Mouse (Mus musculus) lung, embryonic 15.5 days (tissue): ENCODE data around the gene Kif16b. TPM values are rescaled to one million over a fixed set of nuclear protein-coding genes. Genes with fewer than 3 reads are reported as not detected.

Experiments used
- ATAC-seq: fragments of 200-750 bp; cut with Nextera tagmentation; 2 replicates; pipeline ENCODE4 v1.8.0; 2017; ENCODE audit warnings: moderate number of reproducible peaks, borderline replicate concordance; ENCODE audit not compliant: low FRiP score, low TSS enrichment; ENCODE audit errors: extremely low read depth
- H3K27ac ChIP-seq: fragments of 300-500 bp; sonication (generic); 2 replicates; pipeline ENCODE4 v1.5.1; 2015; ENCODE audit warnings: moderate library complexity, mild to moderate bottlenecking, inconsistent platforms
- H3K27me3 ChIP-seq: fragments of 300-500 bp; sonication (generic); 2 replicates; pipeline ENCODE4 v1.6.1; 2015; ENCODE audit warnings: inconsistent platforms
- H3K36me3 ChIP-seq: fragments of 300-500 bp; sonication (generic); 2 replicates; pipeline ENCODE4 v1.6.1; 2015; ENCODE audit warnings: inconsistent platforms
- H3K4me1 ChIP-seq: fragments of 300-500 bp; sonication (generic); 2 replicates; pipeline ENCODE4 v1.6.1; 2015; ENCODE audit warnings: inconsistent platforms
- H3K4me2 ChIP-seq: fragments of 300-500 bp; sonication (generic); 2 replicates; pipeline ENCODE4 v1.6.1; 2015; ENCODE audit warnings: inconsistent platforms, mild to moderate bottlenecking, moderate library complexity
- H3K4me3 ChIP-seq: fragments of 300-500 bp; sonication (generic); 2 replicates; pipeline ENCODE4 v1.5.1; 2015; ENCODE audit warnings: mild to moderate bottlenecking, inconsistent platforms
- H3K9ac ChIP-seq: fragments of 300-500 bp; sonication (generic); 2 replicates; pipeline ENCODE4 v1.6.1; 2015; ENCODE audit warnings: inconsistent platforms
- H3K9me3 ChIP-seq: fragments of 300-500 bp; sonication (generic); 2 replicates; pipeline ENCODE4 v1.6.1; 2016; ENCODE audit warnings: inconsistent platforms
- WGBS: fragments of 180-500 bp; shearing (Covaris S2); methylation state at CpG from one replicate; pipeline ENCODE4 v1.1.7; 2015; 5-methylcytosine and 5-hydroxymethylcytosine counted together
- polyA plus RNA-seq: library from polyadenylated mRNA; unstranded; fragments of >200 nt; fragmentation: Nextera tagmentation; extraction: Ambion mirVana; gene quantifications from 2 replicates; pipeline ENCODE4 v1.2.1, GENCODE M21; 2015

Kif16b gene
- 9.3 and 10.3 TPM in 2 replicates for polyA plus RNA-seq

DNA sequence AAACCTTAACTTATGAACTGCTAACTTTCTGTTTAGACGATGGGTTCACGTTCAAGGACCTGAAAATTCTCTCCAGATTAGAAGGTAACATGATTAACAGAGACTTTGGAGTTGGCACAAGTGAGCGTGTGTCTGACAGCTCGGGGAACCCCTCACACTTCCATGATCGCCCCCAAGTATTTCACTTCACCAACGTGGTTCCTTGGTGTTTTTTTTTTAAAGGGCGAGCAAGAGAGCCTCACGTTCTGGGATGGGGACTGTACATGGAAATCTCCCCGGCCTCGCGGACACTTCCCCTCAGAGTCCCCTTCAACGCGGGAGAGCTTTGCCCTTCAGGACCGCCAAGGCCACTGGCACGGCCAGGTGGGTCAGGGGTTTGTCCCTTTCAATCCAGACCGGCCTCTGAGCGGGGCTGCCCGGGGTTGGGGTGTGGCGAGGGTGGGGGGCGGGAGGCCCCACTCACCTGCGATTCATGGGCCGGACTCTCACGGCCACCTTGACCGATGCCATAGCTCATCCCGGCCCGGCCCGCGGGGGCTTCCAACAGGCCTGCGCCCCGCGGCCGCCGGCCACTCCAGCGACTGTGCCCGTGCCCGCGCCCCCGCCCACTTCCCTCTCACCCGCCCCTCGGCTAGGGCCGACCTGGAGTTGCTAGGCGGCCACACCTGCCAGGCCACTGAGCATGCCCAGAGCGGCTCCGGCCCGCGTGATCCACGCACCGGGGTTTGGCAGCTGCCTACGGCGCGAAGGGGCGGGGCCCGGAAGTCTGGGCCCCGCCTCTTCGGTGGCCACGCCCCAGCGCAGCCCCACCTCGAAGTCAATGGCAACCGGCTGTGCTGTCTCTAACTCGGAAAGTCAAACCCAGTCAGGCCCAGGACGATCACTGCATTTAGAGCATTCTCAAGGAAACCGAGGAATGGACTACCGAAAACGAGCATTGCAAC, at the start of gene Kif16b:
Kif16b (minus strand) TSS at position 670 of the 944 bp plus-strand sequence.
- Histone ChIP-seq H3K4me1 (0 out of 2 replicates have a peak, but pooled peaks cover 15% of the 10 kb centered on the region), H3K27me3 (no peaks in the 10 kb centered on the region), H3K4me2 (peak within 1 kb of the TSS; percentile 85), H3K9me3 (no peaks in the 10 kb centered on the region), H3K27ac (peak within 1 kb of the TSS; percentile 76), H3K36me3 (no peaks in the 10 kb centered on the region), H3K9ac (peak within 1 kb of the TSS; percentile 77), H3K4me3 (peak within 1 kb of the TSS; percentile 84)
- WGBS, result under 1% methylated on average over 54 of the region's 64 CpGs
- peak; percentile 93 for ATAC-seq

- Histone ChIP-seq H3K27ac (no peak overlapping the region), H3K4me3 (no peak overlapping the region), H3K9me3 (no peaks in the 10 kb centered on the region), H3K36me3 (no peaks in the 10 kb centered on the region), H3K27me3 (no peaks in the 10 kb centered on the region), H3K4me1 (no peaks in the 10 kb centered on the region), H3K9ac (no peak overlapping the region), H3K4me2 (no peak overlapping the region)
- WGBS, result 46% methylated on average over 6 of the region's 6 CpGs
- ATAC-seq, result no peak
These were observed 39.7 kb upstream of the Kif16b start for GRCm38 (mm10) chr2:142940899-142941642.

DNA sequence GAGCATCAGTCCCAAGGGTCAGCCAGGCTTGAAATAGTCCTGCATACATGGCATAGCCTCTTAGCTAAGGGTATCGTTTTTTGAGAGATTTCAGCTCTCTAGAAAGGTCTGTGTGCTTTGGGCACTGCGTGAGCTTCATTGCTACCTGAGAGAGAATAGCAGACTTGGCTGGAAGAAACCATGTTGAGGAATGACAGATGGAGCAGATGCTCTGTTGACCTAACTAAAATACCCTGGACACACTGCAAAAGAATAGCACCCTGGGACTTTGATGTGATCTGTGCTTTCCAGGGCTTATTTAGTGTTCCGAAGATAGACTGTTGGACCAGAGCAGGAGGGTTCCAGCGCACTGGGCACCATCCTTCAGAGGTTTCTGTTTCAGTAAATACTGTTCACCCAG, 29.1 kb upstream of the Kif16b start:
- H3K9ac ChIP-seq, result no peak overlapping the region
- H3K36me3 ChIP-seq, result no peaks in the 10 kb centered on the region
- H3K4me1 ChIP-seq, result no peaks in the 10 kb centered on the region
- WGBS, result 80% methylated on average over 4 of the region's 4 CpGs
- no peak overlapping the region for H3K4me2 ChIP-seq
- no peak overlapping the region for H3K27ac ChIP-seq
- ATAC-seq, result no peak
- no peaks in the 10 kb centered on the region for H3K9me3 ChIP-seq
- H3K27me3 ChIP-seq, result no peaks in the 10 kb centered on the region
- no peak overlapping the region for H3K4me3 ChIP-seq

GRCm38 (mm10) chr2:142929226-142930112, 28.1 kb upstream of the Kif16b start:
- ATAC-seq, result no peak
- Histone ChIP-seq H3K27ac (no peak overlapping the region), H3K9me3 (no peaks in the 10 kb centered on the region), H3K9ac (no peak overlapping the region), H3K36me3 (no peaks in the 10 kb centered on the region), H3K27me3 (no peaks in the 10 kb centered on the region), H3K4me1 (no peaks in the 10 kb centered on the region), H3K4me3 (no peak overlapping the region), H3K4me2 (no peak overlapping the region)
- 70% methylated on average over 10 of the region's 10 CpGs for WGBS

GRCm38 (mm10) chr2:142910808-142911388, 9.6 kb upstream of the Kif16b start:
- H3K36me3 ChIP-seq, result no peaks in the 10 kb centered on the region
- no peaks in the 10 kb centered on the region for H3K9me3 ChIP-seq
- no peak for ATAC-seq
- no peaks in the 10 kb centered on the region for H3K4me1 ChIP-seq
- H3K9ac ChIP-seq, result no peak overlapping the region
- no peak overlapping the region for H3K4me2 ChIP-seq
- WGBS, result 90% methylated on average over 3 of the region's 3 CpGs
- H3K4me3 ChIP-seq, result no peak overlapping the region
- no peaks in the 10 kb centered on the region for H3K27me3 ChIP-seq
- no peak overlapping the region for H3K27ac ChIP-seq

DNA sequence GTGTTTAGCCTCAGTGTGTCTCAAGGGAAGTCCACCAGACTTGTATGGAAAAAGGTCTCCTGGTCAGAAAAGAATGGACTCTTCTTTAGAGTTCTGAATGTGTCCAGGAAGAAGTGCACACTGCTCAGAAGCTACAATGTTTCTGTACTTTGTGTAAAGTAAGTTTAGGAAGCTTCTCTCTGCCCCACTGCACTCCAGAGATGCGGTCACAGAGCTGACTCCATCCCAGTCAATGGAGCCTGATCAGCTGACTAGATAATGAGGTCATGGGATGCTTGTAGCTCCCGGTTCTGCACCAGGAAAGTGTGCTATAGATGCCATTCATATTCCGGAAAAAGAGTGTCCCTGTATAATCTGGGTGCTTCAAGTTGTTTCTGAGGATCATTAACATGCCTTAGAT, 7.9 kb upstream of the Kif16b start:
- H3K9me3 ChIP-seq, result no peaks in the 10 kb centered on the region
- no peak overlapping the region for H3K4me3 ChIP-seq
- no peak overlapping the region for H3K4me2 ChIP-seq
- H3K27ac ChIP-seq, result no peak overlapping the region
- no peak for ATAC-seq
- no peaks in the 10 kb centered on the region for H3K27me3 ChIP-seq
- H3K36me3 ChIP-seq, result no peaks in the 10 kb centered on the region
- no peaks in the 10 kb centered on the region for H3K4me1 ChIP-seq
- no peak overlapping the region for H3K9ac ChIP-seq
- WGBS, result 65% methylated on average over 3 of the region's 3 CpGs

DNA sequence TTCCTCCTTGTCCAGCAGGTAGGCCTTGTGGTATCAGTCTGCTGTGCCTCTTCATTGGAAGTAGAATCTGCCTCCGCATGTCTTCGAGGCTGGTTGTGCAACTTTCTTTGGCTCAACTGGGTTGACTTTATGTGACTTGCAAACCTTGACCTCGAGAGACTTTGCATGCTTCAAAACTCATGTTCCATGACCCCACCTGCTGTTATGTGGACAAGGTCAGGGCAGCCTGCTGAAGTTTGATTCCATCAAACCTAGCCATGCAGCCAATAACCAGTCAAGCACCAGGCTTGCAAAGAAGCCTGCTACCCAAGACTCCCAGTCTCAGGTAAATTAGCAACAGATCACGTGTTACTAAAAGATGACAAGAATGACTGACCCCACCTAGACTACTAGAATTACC, 5.7 kb upstream of the Kif16b start:
- no peak overlapping the region for H3K4me3 ChIP-seq
- ATAC-seq, result no peak
- no peaks in the 10 kb centered on the region for H3K36me3 ChIP-seq
- 0 out of 2 replicates have a peak, but pooled peaks cover 8% of the 10 kb centered on the region for H3K4me1 ChIP-seq
- H3K27me3 ChIP-seq, result no peaks in the 10 kb centered on the region
- WGBS, result 89% methylated on average over 4 of the region's 4 CpGs
- H3K9me3 ChIP-seq, result no peaks in the 10 kb centered on the region
- H3K27ac ChIP-seq, result no peak overlapping the region
- H3K4me2 ChIP-seq, result no peak overlapping the region
- H3K9ac ChIP-seq, result no peak overlapping the region

- Histone ChIP-seq H3K9me3 (no peaks in the 10 kb centered on the region), H3K4me3 (peak overlapping the region; percentile 46), H3K9ac (peak overlapping the region; percentile 45), H3K4me1 (0 out of 2 replicates have a peak, but pooled peaks cover 15% of the 10 kb centered on the region), H3K27me3 (no peaks in the 10 kb centered on the region), H3K36me3 (no peaks in the 10 kb centered on the region), H3K27ac (peak overlapping the region; percentile 76), H3K4me2 (peak overlapping the region; percentile 76)
- 4% methylated on average over 34 of the region's 34 CpGs for WGBS
- peak; percentile 96 for ATAC-seq
These were observed 1.9 kb upstream of the Kif16b start for GRCm38 (mm10) chr2:142902905-142903895.

DNA sequence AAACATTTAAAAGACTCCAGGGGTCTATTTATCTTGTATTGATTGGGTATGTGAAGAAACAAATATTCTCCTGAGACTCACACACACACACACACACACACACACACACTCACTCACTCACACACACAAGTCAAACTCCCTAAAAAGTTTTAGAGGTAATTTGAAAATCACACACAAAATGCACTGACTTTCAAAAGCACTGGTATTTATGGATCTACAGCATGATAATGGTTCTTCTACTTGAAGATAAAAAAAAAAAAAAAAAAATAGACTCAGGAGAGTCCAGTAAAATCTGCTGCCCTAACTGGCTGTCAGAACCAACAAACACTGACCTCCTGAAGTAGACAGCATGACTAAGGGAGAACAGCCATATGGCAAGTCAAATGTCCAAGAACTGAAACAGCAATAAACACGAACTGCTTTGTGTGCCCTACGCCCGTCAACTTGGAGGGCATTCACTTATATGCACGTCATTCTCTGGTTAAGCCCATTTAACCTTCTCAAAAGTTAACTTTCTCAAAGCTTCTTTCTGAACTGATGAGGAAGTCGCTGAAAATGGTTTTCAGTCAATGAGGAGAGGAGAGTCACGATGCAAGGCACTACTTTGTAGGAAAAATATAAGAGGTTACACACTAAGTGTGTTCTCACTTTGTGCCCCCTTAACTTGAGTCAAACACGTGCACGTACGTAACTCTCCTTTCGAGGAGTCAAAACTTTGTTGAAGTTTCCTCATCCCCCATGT, 1.0 kb downstream of the Kif16b start:
- ATAC-seq, result no peak
- H3K4me1 ChIP-seq, result 0 out of 2 replicates have a peak, but pooled peaks cover 15% of the 10 kb centered on the region
- H3K36me3 ChIP-seq, result no peaks in the 10 kb centered on the region
- no peaks in the 10 kb centered on the region for H3K27me3 ChIP-seq
- no peaks in the 10 kb centered on the region for H3K9me3 ChIP-seq
- peak overlapping the region; percentile 77 for H3K9ac ChIP-seq
- peak overlapping the region; percentile 84 for H3K4me3 ChIP-seq
- 37% methylated on average over 10 of the region's 10 CpGs for WGBS
- H3K4me2 ChIP-seq, result peak overlapping the region; percentile 85
- peak overlapping the region; percentile 76; the same call in 1 of the 2 replicates for H3K27ac ChIP-seq

- no peak overlapping the region for H3K4me2 ChIP-seq
- no peak overlapping the region for H3K4me3 ChIP-seq
- no peaks in the 10 kb centered on the region for H3K9me3 ChIP-seq
- no peak overlapping the region for H3K9ac ChIP-seq
- WGBS, result 69% methylated on average over 1 of the region's 1 CpGs
- no peak overlapping the region for H3K27ac ChIP-seq
- no peaks in the 10 kb centered on the region for H3K4me1 ChIP-seq
- no peaks in the 10 kb centered on the region for H3K27me3 ChIP-seq
- H3K36me3 ChIP-seq, result no peaks in the 10 kb centered on the region
- ATAC-seq, result no peak
These were observed 7.6 kb downstream of the Kif16b start for GRCm38 (mm10) chr2:142893780-142894179.
